Mouse (Mus musculus): ENCODE measurements around the gene Myo1f. TPM values are rescaled to one million over a fixed set of nuclear protein-coding genes. Genes with fewer than 3 reads are reported as not detected.

The Myo1f gene
- total and polyA plus RNA-seq, 2 experiments from 2014 or later = 1.1 to 2.6 TPM

DNA sequence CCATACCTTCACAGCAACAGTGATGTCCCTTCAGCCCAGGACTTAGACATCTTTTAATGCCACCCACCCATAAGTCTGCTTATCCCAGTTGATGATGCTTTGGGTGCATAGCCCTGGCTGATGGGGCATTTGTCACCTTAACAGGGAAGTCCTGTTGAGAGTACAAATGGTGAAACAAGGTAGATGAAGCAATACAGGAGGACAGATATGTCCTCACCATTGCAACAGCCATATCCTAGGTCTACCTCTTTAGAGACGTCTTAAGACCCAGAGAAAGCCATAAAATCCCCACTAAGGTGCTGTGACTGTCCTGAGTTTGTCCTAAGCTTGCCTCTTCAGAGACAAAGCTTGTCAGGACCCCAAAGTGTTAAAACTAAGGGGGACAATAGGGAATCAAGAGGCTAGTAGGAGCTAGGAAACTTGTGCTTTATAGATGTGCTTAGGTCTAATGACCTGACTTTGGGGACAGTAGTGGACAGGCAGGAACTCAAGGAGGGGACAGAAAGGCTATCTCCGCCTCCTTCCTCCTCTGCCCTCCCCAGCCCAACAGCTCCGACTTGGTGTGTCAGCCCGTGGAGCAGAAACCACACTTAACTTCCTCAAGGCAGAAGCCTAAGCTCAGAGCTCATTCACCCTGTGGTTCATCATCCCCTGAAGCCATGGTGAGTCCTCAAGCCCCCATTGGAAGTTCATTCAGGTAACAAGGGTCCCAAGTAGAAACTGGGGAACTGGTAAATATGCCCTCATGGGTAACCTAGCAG lies 82.2 kb downstream of the Myo1f start, which contains the start of gene Pram1:
TSS of gene Pram1 (plus strand) at position 541 of the 761 bp plus-strand sequence.
- Histone ChIP-seq H3K36me3 (replicated peaks; ENCODE audit: control insufficient read depth, insufficient read depth, low read length) (peaks cover 14% of the 10 kb centered on the region), H3K27ac (ENCODE audit: low read depth) (no peak within 1 kb of the TSS), H3K9ac (replicated peaks; ENCODE audit: low read depth, low read length) (no peak within 1 kb of the TSS), H3K4me3 (ENCODE audit: low read depth, low read length) (no peak within 1 kb of the TSS), H3K4me2 (ENCODE audit: low read depth, low read length) (no peak within 1 kb of the TSS), H3K9me3 (replicated peaks; ENCODE audit: control insufficient read depth, low read length) (no peaks in the 10 kb centered on the region), H3K27me3 (ENCODE audit: control insufficient read depth, insufficient read depth, low read length) (no peaks in the 10 kb centered on the region), H3K4me1 (ENCODE audit: control insufficient read depth, insufficient read depth) (no peaks in the 10 kb centered on the region)
- 66% methylated on average over 4 of the region's 4 CpGs for WGBS
- TF ChIP-seq EP300 (IDR thresholded peaks at IDR 0.05; ENCODE audit: low read depth) (no peak), CTCF (IDR thresholded peaks at IDR 0.05; ENCODE audit: low read depth) (no peak)
- DNase-seq (ENCODE audit: low spot score) = no peak
- no peak for ATAC-seq (ENCODE audit: insufficient read depth, low read depth)

DNA sequence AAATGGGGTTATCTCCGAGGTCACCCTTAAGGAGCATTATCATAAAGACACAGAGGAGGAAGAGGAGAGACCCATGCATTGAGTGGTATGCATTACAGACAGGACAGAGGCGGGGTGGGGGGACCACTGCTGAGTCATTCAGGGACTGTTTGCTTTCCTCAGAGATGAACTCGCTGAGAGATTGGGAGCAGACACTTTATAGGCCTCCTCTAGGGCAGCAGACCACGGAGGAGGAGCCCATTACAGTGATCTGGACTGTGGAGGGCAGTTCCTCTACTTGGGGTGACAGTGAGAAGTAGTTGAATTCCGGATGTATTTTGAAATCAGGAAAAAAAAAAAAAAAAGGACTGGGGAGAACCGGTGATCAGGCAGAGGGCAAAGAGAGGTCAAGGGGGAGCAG lies 84.2 kb downstream of the Myo1f start:
- Histone ChIP-seq H3K9me3 (replicated peaks; ENCODE audit: control insufficient read depth, low read length) (no peaks in the 10 kb centered on the region), H3K9ac (replicated peaks; ENCODE audit: low read depth, low read length) (no peak overlapping the region), H3K27me3 (ENCODE audit: control insufficient read depth, insufficient read depth, low read length) (no peaks in the 10 kb centered on the region), H3K27ac (ENCODE audit: low read depth) (no peak overlapping the region), H3K4me2 (ENCODE audit: low read depth, low read length) (no peak overlapping the region), H3K36me3 (replicated peaks; ENCODE audit: control insufficient read depth, insufficient read depth, low read length) (peaks cover 31% of the 10 kb centered on the region), H3K4me3 (ENCODE audit: low read depth, low read length) (no peak overlapping the region), H3K4me1 (ENCODE audit: control insufficient read depth, insufficient read depth) (no peaks in the 10 kb centered on the region)
- TF ChIP-seq CTCF (IDR thresholded peaks at IDR 0.05; ENCODE audit: low read depth) = no peak
- no peak for TF ChIP-seq EP300 (IDR thresholded peaks at IDR 0.05; ENCODE audit: low read depth)
- WGBS = 51% methylated on average over 6 of the region's 6 CpGs
- no peak for DNase-seq (ENCODE audit: low spot score)
- no peak for ATAC-seq (ENCODE audit: insufficient read depth, low read depth)

DNA sequence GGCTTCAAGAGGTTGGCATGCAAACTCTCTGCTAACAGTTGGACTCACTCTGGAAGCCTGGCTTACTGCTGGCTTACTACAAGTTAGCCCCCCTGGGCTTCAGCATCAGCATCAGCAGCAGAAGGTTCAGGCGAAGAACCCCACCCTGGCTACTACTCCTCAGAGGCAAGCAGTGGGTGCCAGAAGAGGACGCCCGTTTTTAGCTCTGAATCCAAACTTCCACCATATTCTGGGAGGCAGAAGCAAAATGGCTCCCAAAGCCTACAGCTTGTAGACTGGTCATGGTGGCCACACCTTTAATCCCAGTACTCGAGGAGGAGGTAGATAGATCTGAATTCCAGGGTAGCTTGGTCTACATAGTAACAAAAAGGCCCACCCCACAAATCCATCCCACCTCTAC lies 88.6 kb downstream of the Myo1f start:
- H3K27me3 ChIP-seq (ENCODE audit: control insufficient read depth, insufficient read depth, low read length) = no peaks in the 10 kb centered on the region
- ATAC-seq (ENCODE audit: insufficient read depth, low read depth) = no peak
- H3K27ac ChIP-seq (ENCODE audit: low read depth) = no peak overlapping the region
- WGBS = 92% methylated on average over 4 of the region's 4 CpGs
- no peak overlapping the region for H3K9ac ChIP-seq (replicated peaks; ENCODE audit: low read depth, low read length)
- H3K9me3 ChIP-seq (replicated peaks; ENCODE audit: control insufficient read depth, low read length) = no peaks in the 10 kb centered on the region
- peaks cover 70% of the 10 kb centered on the region for H3K36me3 ChIP-seq (replicated peaks; ENCODE audit: control insufficient read depth, insufficient read depth, low read length)
- no peak overlapping the region for H3K4me2 ChIP-seq (ENCODE audit: low read depth, low read length)
- no peak for TF ChIP-seq CTCF (IDR thresholded peaks at IDR 0.05; ENCODE audit: low read depth)
- TF ChIP-seq EP300 (IDR thresholded peaks at IDR 0.05; ENCODE audit: low read depth) = no peak
- no peaks in the 10 kb centered on the region for H3K4me1 ChIP-seq (ENCODE audit: control insufficient read depth, insufficient read depth)
- DNase-seq (ENCODE audit: low spot score) = no peak
- no peak overlapping the region for H3K4me3 ChIP-seq (ENCODE audit: low read depth, low read length)

DNA sequence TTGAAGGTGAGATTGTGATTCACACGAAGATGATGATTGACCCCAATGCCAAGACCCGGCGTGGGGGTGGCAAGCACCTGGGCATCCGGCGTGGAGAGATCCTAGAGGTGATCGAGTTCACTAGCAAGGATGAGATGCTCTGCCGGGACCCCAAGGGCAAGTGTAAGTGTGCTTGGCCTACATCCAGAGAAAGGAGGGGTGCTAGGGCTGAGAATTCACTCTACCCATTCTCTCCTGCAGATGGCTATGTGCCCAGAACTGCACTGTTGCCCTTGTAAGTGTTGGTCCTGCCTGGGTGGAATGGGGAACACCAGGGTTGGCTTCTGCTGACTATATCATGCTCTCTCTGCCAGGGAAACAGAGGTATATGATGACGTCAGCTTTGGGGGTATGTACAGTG lies 89.6 kb downstream of the Myo1f start:
- DNase-seq (ENCODE audit: low spot score) (no peak), ATAC-seq (ENCODE audit: insufficient read depth, low read depth) (peak; percentile 53; the same call in 1 of the 2 replicates)
- H3K36me3 ChIP-seq (replicated peaks; ENCODE audit: control insufficient read depth, insufficient read depth, low read length) = peaks cover 80% of the 10 kb centered on the region
- 75% methylated on average over 8 of the region's 8 CpGs for WGBS
- H3K27ac ChIP-seq (ENCODE audit: low read depth) = no peak overlapping the region
- no peak for TF ChIP-seq EP300 (IDR thresholded peaks at IDR 0.05; ENCODE audit: low read depth)
- TF ChIP-seq CTCF (IDR thresholded peaks at IDR 0.05; ENCODE audit: low read depth) = no peak
- no peak overlapping the region for H3K9ac ChIP-seq (replicated peaks; ENCODE audit: low read depth, low read length)
- no peaks in the 10 kb centered on the region for H3K27me3 ChIP-seq (ENCODE audit: control insufficient read depth, insufficient read depth, low read length)
- H3K4me2 ChIP-seq (ENCODE audit: low read depth, low read length) = no peak overlapping the region
- no peaks in the 10 kb centered on the region for H3K9me3 ChIP-seq (replicated peaks; ENCODE audit: control insufficient read depth, low read length)
- H3K4me1 ChIP-seq (ENCODE audit: control insufficient read depth, insufficient read depth) = no peaks in the 10 kb centered on the region
- no peak overlapping the region for H3K4me3 ChIP-seq (ENCODE audit: low read depth, low read length)

DNA sequence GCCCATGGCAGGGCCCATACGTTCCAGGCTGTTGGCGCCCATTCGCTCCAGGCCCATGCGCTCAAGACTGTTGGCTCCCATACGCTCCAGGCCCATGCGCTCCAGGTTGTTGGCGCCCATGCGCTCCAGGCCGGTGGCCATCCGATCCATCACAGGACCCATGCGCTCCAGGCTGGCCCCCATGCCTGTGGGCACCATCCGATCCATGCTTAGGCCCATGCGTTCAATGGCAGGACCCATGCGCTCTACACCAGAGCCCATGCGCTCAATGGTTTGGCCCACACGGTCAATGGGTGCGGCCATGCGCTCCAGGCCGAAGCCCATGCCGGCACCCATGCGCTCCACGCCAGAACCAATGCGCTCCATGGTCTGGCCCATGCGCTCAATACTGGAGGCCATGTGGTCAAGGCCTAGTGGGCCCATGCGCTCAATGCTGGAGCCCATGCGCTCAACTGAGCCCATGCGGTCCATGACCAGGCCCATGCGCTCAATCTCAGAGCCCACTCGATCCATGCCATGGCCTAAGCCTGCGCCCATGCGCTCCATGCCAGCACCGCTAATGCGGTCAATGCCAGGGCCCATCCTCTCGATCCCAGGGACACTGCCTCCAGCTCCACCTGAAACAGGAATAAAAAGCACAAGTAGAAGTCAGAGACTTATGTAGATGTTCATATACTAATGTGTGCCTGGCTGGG lies 94.4 kb downstream of the Myo1f start:
- Histone ChIP-seq H3K4me1 (ENCODE audit: control insufficient read depth, insufficient read depth) (no peaks in the 10 kb centered on the region), H3K9me3 (replicated peaks; ENCODE audit: control insufficient read depth, low read length) (no peaks in the 10 kb centered on the region), H3K9ac (replicated peaks; ENCODE audit: low read depth, low read length) (no peak overlapping the region), H3K4me2 (ENCODE audit: low read depth, low read length) (no peak overlapping the region), H3K27ac (ENCODE audit: low read depth) (no peak overlapping the region), H3K36me3 (replicated peaks; ENCODE audit: control insufficient read depth, insufficient read depth, low read length) (peaks cover 98% of the 10 kb centered on the region), H3K4me3 (ENCODE audit: low read depth, low read length) (no peak overlapping the region), H3K27me3 (ENCODE audit: control insufficient read depth, insufficient read depth, low read length) (no peaks in the 10 kb centered on the region)
- WGBS = 97% methylated on average over 34 of the region's 34 CpGs
- DNase-seq (ENCODE audit: low spot score) (no peak), ATAC-seq (ENCODE audit: insufficient read depth, low read depth) (peak; percentile 27; the same call in 1 of the 2 replicates)
- TF ChIP-seq CTCF (IDR thresholded peaks at IDR 0.05; ENCODE audit: low read depth) = no peak
- TF ChIP-seq EP300 (IDR thresholded peaks at IDR 0.05; ENCODE audit: low read depth) = no peak

Other genes with a start within 250 kb of the Myo1f start
- gene Zfp81, start 196.8 kb upstream of the Myo1f start, total RNA-seq (2014; rRNA removed; ENCODE audit: low replicate concordance) = 2.3 and 5.4 TPM in 2 replicates
- 3.4 and 3.6 TPM in 2 replicates for gene Zfp81, start 196.8 kb upstream of the Myo1f start, polyA plus RNA-seq (2015; fragmentation: Nextera tagmentation; extraction: Ambion mirVana)
- gene Zfp101, start 161.1 kb upstream of the Myo1f start, total RNA-seq (2014; rRNA removed; ENCODE audit: low replicate concordance) = 2.1 and 6.6 TPM in 2 replicates
- 3.4 and 3.8 TPM in 2 replicates for gene Zfp101, start 161.1 kb upstream of the Myo1f start, polyA plus RNA-seq (2015; fragmentation: Nextera tagmentation; extraction: Ambion mirVana)
- gene Actl9, start 122.8 kb upstream of the Myo1f start, total RNA-seq (2014; rRNA removed; ENCODE audit: low replicate concordance) = not detected in 2 replicates
- not detected in 2 replicates for gene Actl9, start 122.8 kb upstream of the Myo1f start, polyA plus RNA-seq (2015; fragmentation: Nextera tagmentation; extraction: Ambion mirVana)
- 17.0 and 34.7 TPM in 2 replicates for gene Adamts10, start 31.5 kb upstream of the Myo1f start, total RNA-seq (2014; rRNA removed; ENCODE audit: low replicate concordance)
- 13.6 and 14.8 TPM in 2 replicates for gene Adamts10, start 31.5 kb upstream of the Myo1f start, polyA plus RNA-seq (2015; fragmentation: Nextera tagmentation; extraction: Ambion mirVana)
- 29.0 and 39.9 TPM in 2 replicates for gene Zfp414, start 73.4 kb downstream of the Myo1f start, total RNA-seq (2014; rRNA removed; ENCODE audit: low replicate concordance)
- gene Zfp414, start 73.4 kb downstream of the Myo1f start, polyA plus RNA-seq (2015; fragmentation: Nextera tagmentation; extraction: Ambion mirVana) = 20.3 and 21.4 TPM in 2 replicates
- not detected in 2 replicates for gene Pram1, start 82.3 kb downstream of the Myo1f start, total RNA-seq (2014; rRNA removed; ENCODE audit: low replicate concordance)
- 0.08 and 0.29 TPM in 2 replicates for gene Pram1, start 82.3 kb downstream of the Myo1f start, polyA plus RNA-seq (2015; fragmentation: Nextera tagmentation; extraction: Ambion mirVana)
- gene Hnrnpm, start 131.2 kb downstream of the Myo1f start, total RNA-seq (2014; rRNA removed; ENCODE audit: low replicate concordance) = 47.1 and 54.3 TPM in 2 replicates
- gene Hnrnpm, start 131.2 kb downstream of the Myo1f start, polyA plus RNA-seq (2015; fragmentation: Nextera tagmentation; extraction: Ambion mirVana) = 139 and 151 TPM in 2 replicates
- 117 and 124 TPM in 2 replicates for gene March2, start 163.0 kb downstream of the Myo1f start, total RNA-seq (2014; rRNA removed; ENCODE audit: low replicate concordance)
- 87.6 and 88.5 TPM in 2 replicates for gene March2, start 163.0 kb downstream of the Myo1f start, polyA plus RNA-seq (2015; fragmentation: Nextera tagmentation; extraction: Ambion mirVana)
- 58.6 and 87.8 TPM in 2 replicates for gene Rab11b, start 204.8 kb downstream of the Myo1f start, total RNA-seq (2014; rRNA removed; ENCODE audit: low replicate concordance)
- gene Rab11b, start 204.8 kb downstream of the Myo1f start, polyA plus RNA-seq (2015; fragmentation: Nextera tagmentation; extraction: Ambion mirVana) = 382 and 425 TPM in 2 replicates
- 35.2 and 79.3 TPM in 2 replicates for gene Angptl4, start 226.1 kb downstream of the Myo1f start, total RNA-seq (2014; rRNA removed; ENCODE audit: low replicate concordance)
- gene Angptl4, start 226.1 kb downstream of the Myo1f start, polyA plus RNA-seq (2015; fragmentation: Nextera tagmentation; extraction: Ambion mirVana) = 59.2 and 124 TPM in 2 replicates

Measured in heart, postnatal 0 days (tissue).